Mouse (Mus musculus): ENCODE measurements around the gene Gmip. TPM values are rescaled to one million over a fixed set of nuclear protein-coding genes. Genes with fewer than 3 reads are reported as not detected.

Gene Gmip
- polyA plus RNA-seq, 1 experiment: 169 TPM

DNA sequence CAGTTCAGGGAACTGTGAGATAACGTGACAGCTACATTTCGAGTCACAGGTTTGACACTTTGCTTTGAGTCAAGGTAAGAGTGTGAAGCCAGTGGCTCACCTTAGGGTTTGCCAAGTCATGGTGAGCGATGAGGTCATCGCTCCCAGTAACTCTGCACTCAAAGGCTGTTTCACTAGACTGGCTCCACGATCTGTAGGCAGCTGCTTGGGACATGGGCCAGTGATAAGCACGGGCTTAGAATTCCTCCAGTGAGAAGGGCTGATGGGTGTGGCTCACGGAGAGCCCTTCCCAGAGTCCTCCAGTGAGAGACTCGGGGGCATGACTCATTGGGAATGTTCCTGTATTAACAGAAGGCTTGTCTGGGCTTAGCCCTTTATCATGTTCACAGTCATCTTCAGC, 40.5 kb downstream of the Gmip start:
- no peaks in the 10 kb centered on the region for H3K36me3 ChIP-seq (ENCODE audit: control insufficient read depth, insufficient read depth, low read length)
- 95% methylated on average over 8 of the region's 8 CpGs for WGBS
- H3K27ac ChIP-seq (ENCODE audit: control insufficient read depth, insufficient read depth, low read length): no peak overlapping the region
- no peak for TF ChIP-seq CTCF (IDR thresholded peaks at IDR 0.05; ENCODE audit: borderline replicate concordance, control insufficient read depth, extremely low read depth, insufficient read depth, low read length, poor library complexity)
- no peak overlapping the region for H3K4me3 ChIP-seq (ENCODE audit: control insufficient read depth, insufficient read depth, low read length)
- H3K27me3 ChIP-seq (ENCODE audit: control insufficient read depth, insufficient read depth, low read length): no peaks in the 10 kb centered on the region
- H3K4me1 ChIP-seq (replicated peaks; ENCODE audit: control insufficient read depth, insufficient read depth, low read length): no peaks in the 10 kb centered on the region
- DNase-seq: no peak

DNA sequence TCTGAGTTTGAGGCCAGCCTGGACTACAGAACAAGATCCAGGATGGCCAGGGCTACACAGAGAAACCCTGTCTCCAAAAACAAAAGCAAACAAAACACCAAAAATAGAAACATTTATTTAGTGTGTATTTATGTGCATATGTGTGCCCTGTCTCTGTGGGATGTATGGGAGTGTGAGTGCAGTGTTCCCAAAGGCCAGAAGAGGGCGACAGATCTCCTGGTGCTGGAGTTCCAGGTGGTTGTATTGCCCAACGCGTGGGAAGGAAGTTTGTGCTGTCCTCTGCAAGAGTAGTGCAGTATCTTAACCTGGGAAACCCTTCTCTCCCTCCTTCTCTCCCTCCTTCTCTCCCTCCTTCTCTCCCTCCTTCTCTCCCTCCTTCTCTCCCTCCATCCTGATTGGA, 41.4 kb downstream of the Gmip start:
- no peaks in the 10 kb centered on the region for H3K4me1 ChIP-seq (replicated peaks; ENCODE audit: control insufficient read depth, insufficient read depth, low read length)
- no peaks in the 10 kb centered on the region for H3K36me3 ChIP-seq (ENCODE audit: control insufficient read depth, insufficient read depth, low read length)
- H3K27me3 ChIP-seq (ENCODE audit: control insufficient read depth, insufficient read depth, low read length): no peaks in the 10 kb centered on the region
- TF ChIP-seq CTCF (IDR thresholded peaks at IDR 0.05; ENCODE audit: borderline replicate concordance, control insufficient read depth, extremely low read depth, insufficient read depth, low read length, poor library complexity): no peak
- TF ChIP-seq POLR2A (IDR thresholded peaks at IDR 0.05; ENCODE audit: control insufficient read depth, extremely low read depth, insufficient read depth, low read length, poor library complexity): no peak
- H3K4me3 ChIP-seq (ENCODE audit: control insufficient read depth, insufficient read depth, low read length): no peak overlapping the region
- 72% methylated on average over 3 of the region's 3 CpGs for WGBS
- no peak for DNase-seq
- no peak overlapping the region for H3K27ac ChIP-seq (ENCODE audit: control insufficient read depth, insufficient read depth, low read length)

DNA sequence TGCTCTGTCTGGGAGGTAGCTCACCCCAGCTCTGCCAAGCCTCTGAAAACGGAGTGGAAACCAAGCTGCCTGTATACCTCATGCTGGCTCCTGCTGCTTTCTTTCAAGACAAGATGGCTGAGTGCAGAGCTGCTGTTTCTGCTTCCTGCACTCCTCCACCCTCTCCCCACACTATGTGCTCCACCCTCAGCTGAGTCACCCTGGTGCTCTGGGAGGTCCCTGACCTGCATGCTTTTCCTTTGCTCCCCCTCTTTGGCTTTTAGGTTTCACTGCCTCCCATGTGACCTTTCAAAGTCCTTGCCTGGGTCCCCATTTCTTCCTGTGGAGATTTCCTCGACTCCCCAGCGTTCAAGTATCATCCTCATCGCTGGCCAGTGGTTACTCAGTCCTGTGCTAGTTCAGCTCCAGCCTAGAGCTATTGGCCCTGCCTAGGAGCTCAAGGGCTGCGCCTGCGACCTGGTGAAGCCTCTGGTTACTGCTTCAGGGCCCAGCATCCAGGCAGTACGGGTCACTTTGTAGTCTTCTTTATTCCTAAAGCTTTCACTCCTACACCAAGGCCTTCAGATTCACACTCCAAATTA, 42.5 kb downstream of the Gmip start:
- TF ChIP-seq POLR2A (IDR thresholded peaks at IDR 0.05; ENCODE audit: control insufficient read depth, extremely low read depth, insufficient read depth, low read length, poor library complexity) (no peak), CTCF (IDR thresholded peaks at IDR 0.05; ENCODE audit: borderline replicate concordance, control insufficient read depth, extremely low read depth, insufficient read depth, low read length, poor library complexity) (no peak)
- DNase-seq: no peak
- no peaks in the 10 kb centered on the region for H3K4me1 ChIP-seq (replicated peaks; ENCODE audit: control insufficient read depth, insufficient read depth, low read length)
- H3K27ac ChIP-seq (ENCODE audit: control insufficient read depth, insufficient read depth, low read length): no peak overlapping the region
- no peaks in the 10 kb centered on the region for H3K36me3 ChIP-seq (ENCODE audit: control insufficient read depth, insufficient read depth, low read length)
- H3K27me3 ChIP-seq (ENCODE audit: control insufficient read depth, insufficient read depth, low read length): no peaks in the 10 kb centered on the region
- H3K4me3 ChIP-seq (ENCODE audit: control insufficient read depth, insufficient read depth, low read length): no peak overlapping the region
- 89% methylated on average over 7 of the region's 7 CpGs for WGBS

DNA sequence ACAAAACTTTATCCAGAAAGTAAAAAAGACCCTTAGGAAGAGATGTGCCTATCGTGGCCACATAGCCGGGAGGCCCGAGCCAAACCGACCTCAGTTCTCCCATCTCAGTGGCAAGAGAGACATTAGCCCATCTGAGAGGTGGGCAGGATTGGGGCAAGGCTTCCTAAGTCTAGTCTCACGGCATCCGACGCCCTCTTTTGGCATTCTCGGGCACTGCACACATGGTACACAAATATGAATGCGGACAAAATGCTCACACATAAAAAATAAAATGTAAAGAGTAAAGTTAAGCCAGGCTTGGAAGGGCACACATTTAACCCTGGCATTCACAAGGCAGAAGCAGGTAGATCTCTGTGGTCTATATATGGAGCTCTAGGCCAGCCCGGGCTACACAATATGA, 45.4 kb downstream of the Gmip start:
- no peak for TF ChIP-seq CTCF (IDR thresholded peaks at IDR 0.05; ENCODE audit: borderline replicate concordance, control insufficient read depth, extremely low read depth, insufficient read depth, low read length, poor library complexity)
- no peak for TF ChIP-seq POLR2A (IDR thresholded peaks at IDR 0.05; ENCODE audit: control insufficient read depth, extremely low read depth, insufficient read depth, low read length, poor library complexity)
- no peak for DNase-seq
- Histone ChIP-seq H3K27me3 (ENCODE audit: control insufficient read depth, insufficient read depth, low read length) (no peaks in the 10 kb centered on the region), H3K27ac (ENCODE audit: control insufficient read depth, insufficient read depth, low read length) (no peak overlapping the region), H3K36me3 (ENCODE audit: control insufficient read depth, insufficient read depth, low read length) (no peaks in the 10 kb centered on the region), H3K4me3 (ENCODE audit: control insufficient read depth, insufficient read depth, low read length) (no peak overlapping the region), H3K4me1 (replicated peaks; ENCODE audit: control insufficient read depth, insufficient read depth, low read length) (no peaks in the 10 kb centered on the region)
- WGBS: 98% methylated on average over 10 of the region's 10 CpGs

DNA sequence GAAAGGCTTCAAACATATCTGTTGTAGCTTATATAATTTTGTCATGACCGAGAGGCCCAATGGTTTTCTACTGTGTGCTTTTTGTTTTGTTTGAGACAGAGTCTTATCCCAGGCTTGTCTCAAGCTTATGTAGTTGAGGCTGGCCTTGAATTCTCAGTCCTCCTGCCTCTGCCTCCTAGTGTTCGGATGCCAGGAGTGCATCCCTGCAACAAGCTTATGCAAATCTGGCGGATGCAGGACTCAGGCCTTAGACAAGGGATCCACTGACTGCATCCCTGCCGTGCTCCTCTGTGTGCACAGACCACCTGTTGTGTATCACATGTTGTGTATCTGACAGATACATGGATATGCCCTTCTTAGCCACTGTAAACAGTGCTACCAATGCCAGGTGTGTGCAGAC, 52.3 kb downstream of the Gmip start:
- Histone ChIP-seq H3K36me3 (ENCODE audit: control insufficient read depth, insufficient read depth, low read length) (no peaks in the 10 kb centered on the region), H3K4me3 (ENCODE audit: control insufficient read depth, insufficient read depth, low read length) (no peak overlapping the region), H3K27me3 (ENCODE audit: control insufficient read depth, insufficient read depth, low read length) (no peaks in the 10 kb centered on the region), H3K27ac (ENCODE audit: control insufficient read depth, insufficient read depth, low read length) (no peak overlapping the region), H3K4me1 (replicated peaks; ENCODE audit: control insufficient read depth, insufficient read depth, low read length) (no peaks in the 10 kb centered on the region)
- TF ChIP-seq CTCF (IDR thresholded peaks at IDR 0.05; ENCODE audit: borderline replicate concordance, control insufficient read depth, extremely low read depth, insufficient read depth, low read length, poor library complexity) (no peak), POLR2A (IDR thresholded peaks at IDR 0.05; ENCODE audit: control insufficient read depth, extremely low read depth, insufficient read depth, low read length, poor library complexity) (no peak)
- no peak for DNase-seq
- WGBS: 92% methylated on average over 4 of the region's 4 CpGs

DNA sequence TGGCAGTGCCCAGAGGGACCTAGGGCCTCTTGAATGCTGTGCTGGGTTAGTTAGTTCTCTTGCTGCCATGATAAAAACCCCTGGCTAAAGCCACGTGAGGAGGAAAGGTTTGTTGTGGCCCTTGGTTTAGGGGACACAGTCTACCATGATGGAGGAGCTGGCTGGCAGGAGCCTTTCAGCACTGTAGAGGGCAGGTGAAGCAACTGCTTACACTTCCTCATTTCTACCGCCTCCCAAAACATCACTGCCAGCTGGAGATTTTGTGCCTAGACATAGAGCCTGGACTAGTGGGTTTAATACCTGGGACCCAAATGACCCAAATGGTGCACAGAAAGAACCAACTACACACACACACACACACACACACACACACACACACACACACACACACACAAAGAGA, 52.8 kb downstream of the Gmip start:
- 70% methylated on average over 2 of the region's 2 CpGs for WGBS
- H3K27me3 ChIP-seq (ENCODE audit: control insufficient read depth, insufficient read depth, low read length): no peaks in the 10 kb centered on the region
- H3K36me3 ChIP-seq (ENCODE audit: control insufficient read depth, insufficient read depth, low read length): no peaks in the 10 kb centered on the region
- TF ChIP-seq POLR2A (IDR thresholded peaks at IDR 0.05; ENCODE audit: control insufficient read depth, extremely low read depth, insufficient read depth, low read length, poor library complexity): no peak
- TF ChIP-seq CTCF (IDR thresholded peaks at IDR 0.05; ENCODE audit: borderline replicate concordance, control insufficient read depth, extremely low read depth, insufficient read depth, low read length, poor library complexity): no peak
- no peak overlapping the region for H3K4me3 ChIP-seq (ENCODE audit: control insufficient read depth, insufficient read depth, low read length)
- no peaks in the 10 kb centered on the region for H3K4me1 ChIP-seq (replicated peaks; ENCODE audit: control insufficient read depth, insufficient read depth, low read length)
- DNase-seq: no peak
- no peak overlapping the region for H3K27ac ChIP-seq (ENCODE audit: control insufficient read depth, insufficient read depth, low read length)

GRCm38 (mm10) chr8:69863387-69864020, 55.0 kb downstream of the Gmip start:
- no peak overlapping the region for H3K27ac ChIP-seq (ENCODE audit: control insufficient read depth, insufficient read depth, low read length)
- H3K27me3 ChIP-seq (ENCODE audit: control insufficient read depth, insufficient read depth, low read length): no peaks in the 10 kb centered on the region
- H3K4me3 ChIP-seq (ENCODE audit: control insufficient read depth, insufficient read depth, low read length): no peak overlapping the region
- WGBS: 98% methylated on average over 5 of the region's 5 CpGs
- H3K4me1 ChIP-seq (replicated peaks; ENCODE audit: control insufficient read depth, insufficient read depth, low read length): no peaks in the 10 kb centered on the region
- H3K36me3 ChIP-seq (ENCODE audit: control insufficient read depth, insufficient read depth, low read length): no peaks in the 10 kb centered on the region
- DNase-seq: no peak
- no peak for TF ChIP-seq POLR2A (IDR thresholded peaks at IDR 0.05; ENCODE audit: control insufficient read depth, extremely low read depth, insufficient read depth, low read length, poor library complexity)
- no peak for TF ChIP-seq CTCF (IDR thresholded peaks at IDR 0.05; ENCODE audit: borderline replicate concordance, control insufficient read depth, extremely low read depth, insufficient read depth, low read length, poor library complexity)
